Mouse (Mus musculus): ENCODE measurements at regions not wholly inside any gene's neighbourhood (a gene's known extent, or its start where the extent isn't known, plus 50 kb on each side); places are given as distances from the start of the nearest gene placed in this dataset.
"Not testable (repeated sequence)": the region's sequence is repeated elsewhere in the genome, so short reads cannot be mapped to it uniquely, and the experiment has no call there.

DNA sequence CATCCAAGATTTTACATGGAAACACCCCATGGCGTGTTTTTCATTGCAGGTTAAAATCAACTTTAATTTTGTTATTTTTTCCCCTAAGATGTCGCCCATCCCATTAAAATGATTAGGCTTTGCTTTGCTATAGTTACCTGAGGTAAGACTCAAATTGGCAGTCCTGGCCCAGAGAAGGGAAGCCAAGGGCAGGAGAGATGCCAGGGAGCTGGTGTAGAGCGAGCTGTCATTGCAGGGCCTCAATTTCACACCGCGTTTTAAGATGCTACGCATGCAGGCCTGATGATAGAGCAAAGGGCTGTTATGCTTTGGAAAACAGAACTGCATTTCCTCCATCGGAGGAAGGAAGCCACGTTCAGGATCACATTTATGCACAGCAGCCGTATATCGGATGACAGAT lies 852.7 kb upstream of the Sox9 start:
- in situ Hi-C loops (cut with MboI; ENCODE audit: low sequenced_read_pairs): no loop called here

DNA sequence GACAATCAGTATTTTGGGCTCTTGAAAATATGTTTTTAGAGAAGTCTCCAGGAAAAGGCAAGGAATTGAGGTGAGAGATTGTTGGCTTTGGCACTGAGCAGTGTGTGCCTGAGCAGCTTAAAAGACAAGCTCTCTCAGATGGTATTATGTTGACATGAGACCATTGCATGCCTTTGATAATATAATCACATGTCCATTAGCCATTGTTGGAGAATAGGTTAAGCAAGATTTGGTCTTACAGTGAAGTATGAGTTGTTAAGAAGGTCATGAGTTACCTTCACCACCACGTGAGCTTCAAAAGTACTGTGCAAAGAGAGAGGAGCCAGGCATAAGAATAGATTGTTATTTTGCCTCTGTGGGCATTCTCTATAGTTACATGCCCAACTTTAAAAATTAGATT lies 850.0 kb upstream of the Sox9 start:
- in situ Hi-C loops (cut with MboI; ENCODE audit: low sequenced_read_pairs): no loop called here

DNA sequence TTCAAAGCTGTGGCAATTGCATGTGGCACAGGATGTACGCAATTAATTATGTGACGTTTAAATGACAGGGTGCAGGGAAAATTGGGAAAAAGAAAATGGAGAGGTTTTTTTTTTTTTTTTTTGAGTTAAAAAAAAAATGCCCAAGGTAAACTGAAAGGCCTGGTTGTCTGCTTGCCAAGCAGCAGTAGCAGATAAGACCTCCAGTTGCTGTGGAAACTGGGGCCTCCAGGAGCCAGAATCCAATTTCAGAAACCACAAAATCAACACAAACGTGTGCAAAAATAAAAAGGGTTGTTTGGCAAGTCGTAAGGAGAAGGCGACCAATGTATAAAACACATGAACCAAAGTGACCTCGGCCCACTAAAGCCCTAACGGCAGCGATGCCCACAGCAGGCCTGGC lies 837.7 kb upstream of the Sox9 start:
- in situ Hi-C loops (cut with MboI; ENCODE audit: low sequenced_read_pairs): no loop called here

DNA sequence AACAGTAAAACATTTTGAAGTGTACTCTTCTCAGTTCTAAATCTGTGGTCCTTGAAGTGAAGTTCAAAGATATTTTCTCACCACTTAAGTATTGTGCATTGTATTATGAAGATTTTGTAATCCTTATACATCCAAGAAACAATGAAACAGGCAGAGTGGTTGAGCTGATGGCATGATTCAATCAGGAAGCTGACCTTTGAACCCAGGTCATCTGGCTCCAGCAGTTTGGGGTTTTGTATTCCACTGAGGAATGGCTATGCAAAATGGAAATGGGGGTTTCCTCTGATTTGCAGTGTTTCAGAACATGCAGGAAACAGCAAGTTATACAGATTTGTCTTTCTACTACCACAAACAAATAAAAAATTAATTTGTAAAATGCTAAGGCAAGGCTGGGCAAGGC lies 836.2 kb upstream of the Sox9 start:
- in situ Hi-C loops (cut with MboI; ENCODE audit: low sequenced_read_pairs): no loop called here

DNA sequence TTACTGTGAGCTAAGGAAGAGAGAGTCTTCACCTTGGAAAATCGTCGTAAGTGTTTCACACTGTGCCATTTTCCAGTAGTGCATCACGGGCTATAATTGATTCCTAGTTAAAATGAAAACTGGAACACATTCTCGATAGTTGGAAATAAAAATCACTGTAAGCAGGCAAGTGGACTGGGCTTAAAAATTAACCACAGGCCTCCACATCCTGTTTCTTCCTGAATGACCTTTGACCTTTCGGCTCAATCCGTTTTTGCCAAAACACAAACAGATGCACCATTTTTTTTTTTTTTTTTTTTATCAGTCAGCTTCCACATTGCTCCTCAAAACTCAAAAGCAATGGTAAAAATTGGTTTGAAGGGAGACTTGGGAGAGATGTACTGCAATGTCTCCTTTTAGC lies 834.4 kb upstream of the Sox9 start:
- in situ Hi-C loops (cut with MboI; ENCODE audit: low sequenced_read_pairs): no loop called here

DNA sequence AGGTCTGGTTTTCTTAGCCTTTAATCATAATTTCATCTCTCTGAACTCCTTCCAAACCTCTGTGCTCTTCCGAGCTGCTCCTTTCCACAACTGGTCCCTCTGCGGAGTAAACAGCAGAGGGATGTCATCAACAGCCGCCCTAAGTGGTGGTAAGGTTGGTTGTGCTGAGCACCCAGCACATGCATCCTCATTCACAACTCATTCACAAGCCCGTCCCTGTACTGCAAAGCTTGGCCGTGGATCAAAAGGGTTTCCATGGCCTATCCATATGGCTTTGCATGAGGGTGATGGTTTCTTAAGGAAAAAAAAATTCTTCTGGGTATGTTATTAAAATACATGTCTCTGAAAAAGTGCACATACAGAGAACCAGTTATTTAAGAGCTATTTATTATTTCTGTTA lies 828.6 kb upstream of the Sox9 start:
- in situ Hi-C loops (cut with MboI; ENCODE audit: low sequenced_read_pairs): no loop called here

DNA sequence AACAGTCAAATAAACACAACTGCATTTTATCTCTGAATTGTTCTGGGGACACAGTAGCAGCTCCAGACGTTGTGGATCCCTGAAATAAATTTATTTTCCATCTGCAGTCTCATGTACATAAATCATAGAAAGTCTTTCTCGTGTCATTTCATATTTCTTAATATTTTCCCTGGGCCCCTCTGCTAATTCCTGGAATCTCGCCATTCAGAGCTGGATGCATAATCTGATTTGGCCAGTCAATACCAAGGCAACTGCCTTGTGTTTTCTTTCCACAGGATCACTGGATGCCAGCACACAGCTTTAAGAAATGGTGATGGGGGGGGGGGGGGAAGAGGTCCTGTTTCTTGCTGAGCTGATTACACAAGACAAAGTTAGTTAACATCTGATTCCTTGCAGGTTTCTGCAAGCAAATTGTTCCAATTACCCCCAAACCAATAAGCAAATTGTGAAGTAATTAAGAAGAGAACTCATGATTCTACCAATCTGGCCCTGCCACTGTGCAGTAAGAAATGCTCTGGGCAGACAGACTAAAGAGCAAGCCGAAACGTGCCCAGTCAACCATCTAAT lies 824.2 kb upstream of the Sox9 start:
- in situ Hi-C loops (cut with MboI; ENCODE audit: low sequenced_read_pairs): no loop called here

DNA sequence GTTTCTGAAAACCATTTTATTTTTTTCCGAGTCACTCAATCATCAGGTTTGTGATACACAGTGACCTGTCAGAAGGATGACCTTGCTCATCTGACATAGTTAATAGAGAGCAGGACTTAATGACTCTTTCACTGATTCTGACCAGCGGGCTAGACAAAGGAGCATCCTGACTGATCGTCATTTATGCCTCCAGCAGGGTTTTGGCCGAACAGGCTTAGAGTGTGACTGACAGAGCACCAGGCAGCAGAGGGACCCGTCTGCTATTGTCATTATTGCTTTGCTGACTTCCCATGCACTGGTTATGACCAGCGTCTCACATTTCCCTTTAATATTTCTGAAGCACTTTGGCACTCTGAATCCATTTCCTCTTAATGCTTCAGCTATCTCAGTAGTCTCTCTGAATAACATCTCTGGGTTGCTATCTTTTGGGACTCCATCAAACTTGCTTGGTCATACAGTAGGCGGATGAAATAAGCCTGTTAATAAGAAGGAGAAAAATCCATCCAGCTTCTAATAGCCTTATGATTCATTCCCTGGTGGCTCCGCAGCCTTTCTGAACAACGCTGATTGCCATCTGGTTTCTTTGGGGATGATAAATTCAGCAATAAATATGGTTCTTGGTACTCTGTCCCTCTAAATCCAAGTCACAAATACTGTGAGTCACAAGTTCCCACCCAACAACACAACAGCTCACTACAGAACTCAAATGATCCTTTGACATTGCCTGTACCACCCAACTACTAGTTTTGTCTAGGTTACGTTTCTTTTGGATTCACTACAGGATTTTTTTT lies 820.8 kb upstream of the Sox9 start:
- in situ Hi-C loops (cut with MboI; ENCODE audit: low sequenced_read_pairs): no loop called here

DNA sequence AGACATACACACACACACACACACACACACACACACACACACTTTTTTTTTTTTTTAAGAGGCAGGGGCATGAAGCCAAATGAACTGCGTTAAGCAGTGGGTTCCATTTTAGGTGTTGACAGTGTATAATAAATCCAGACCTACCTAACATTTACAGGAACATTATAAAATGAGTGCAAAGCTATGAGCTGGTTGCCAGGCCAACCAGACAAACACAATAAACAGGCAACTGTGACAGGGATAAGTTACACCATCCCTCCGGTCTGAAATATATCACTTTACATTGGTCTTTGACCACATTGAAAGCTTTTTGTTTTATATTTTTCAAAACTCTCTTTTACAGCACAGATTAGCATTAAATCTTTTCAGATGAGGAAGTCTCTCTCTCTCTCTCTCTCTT lies 820.2 kb upstream of the Sox9 start:
- in situ Hi-C loops (cut with MboI; ENCODE audit: low sequenced_read_pairs): no loop called here

DNA sequence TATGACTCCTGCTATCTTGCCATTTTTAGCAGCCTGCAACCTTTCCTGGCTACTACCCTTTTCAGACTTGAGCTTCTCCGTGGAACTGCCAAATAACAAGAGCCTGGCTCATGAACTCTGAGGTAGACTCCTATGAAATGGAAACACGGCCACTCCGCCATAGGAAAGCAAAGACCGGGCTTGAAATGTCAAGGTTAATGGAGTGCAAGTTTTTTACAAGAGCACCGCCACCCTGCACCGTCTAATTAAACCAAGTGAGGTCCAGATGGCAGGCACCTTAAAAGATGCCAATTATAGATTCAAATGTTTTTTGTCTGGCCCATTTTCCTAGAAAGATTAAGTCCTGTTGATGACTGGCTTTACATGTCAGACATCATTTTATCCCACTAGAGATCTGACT lies 818.0 kb upstream of the Sox9 start:
- in situ Hi-C loops (cut with MboI; ENCODE audit: low sequenced_read_pairs): no loop called here

DNA sequence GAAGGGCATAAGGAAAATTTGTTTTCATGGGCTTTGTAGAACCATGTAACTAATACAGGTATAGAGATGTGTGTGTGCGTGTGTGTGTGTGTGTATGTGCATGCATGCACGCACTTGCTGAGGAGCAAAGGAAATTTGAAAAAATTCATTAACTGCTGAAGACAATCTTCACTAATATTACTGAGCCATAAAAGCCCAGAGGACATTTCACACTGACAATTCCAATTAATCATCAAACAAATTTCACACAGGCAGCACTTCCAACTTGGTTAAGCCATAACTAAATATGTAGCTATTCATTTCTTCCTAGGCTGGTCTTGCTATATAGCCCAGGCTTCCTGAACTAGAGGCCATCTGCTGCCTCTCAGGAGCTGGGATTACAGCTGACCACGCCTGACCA lies 815.6 kb upstream of the Sox9 start:
- in situ Hi-C loops (cut with MboI; ENCODE audit: low sequenced_read_pairs): no loop called here

DNA sequence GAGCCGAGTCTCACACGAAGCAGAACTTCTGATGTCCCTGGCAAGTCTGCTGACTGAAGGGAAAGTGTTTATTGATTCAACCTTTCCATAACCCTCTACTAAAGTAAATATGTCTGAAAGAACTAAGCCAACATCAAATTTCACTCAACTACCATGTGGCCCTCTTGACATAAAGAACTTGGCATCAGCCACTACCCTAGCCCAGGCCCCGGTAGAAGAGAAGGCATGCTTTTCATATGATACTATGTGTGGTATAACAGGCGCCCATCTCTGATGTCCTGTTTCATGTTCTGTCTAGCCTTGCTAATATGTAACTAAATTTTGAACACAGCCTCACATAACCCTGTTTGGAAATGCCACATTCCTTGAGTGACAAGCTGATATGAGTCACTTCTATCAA lies 811.0 kb upstream of the Sox9 start:
- in situ Hi-C loops (cut with MboI; ENCODE audit: low sequenced_read_pairs): no loop called here

DNA sequence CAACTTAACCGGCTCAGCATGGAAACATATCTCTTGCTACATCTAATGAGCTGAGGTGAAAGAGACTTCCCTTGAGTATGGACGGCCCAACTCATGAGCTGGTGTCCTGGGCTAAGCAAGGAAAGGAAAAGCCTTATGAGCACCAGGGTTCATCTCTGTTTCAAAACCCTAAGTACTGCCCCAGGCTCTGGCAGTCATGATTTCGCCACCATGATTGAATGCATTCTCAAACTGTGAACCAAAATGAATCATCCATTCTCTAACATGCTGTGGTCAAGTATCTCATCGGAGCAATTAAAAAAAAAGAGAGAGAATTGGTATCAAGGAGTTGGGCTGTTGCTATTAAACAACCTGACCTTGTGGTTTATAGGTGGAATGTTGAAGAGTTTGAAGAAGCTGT lies 803.4 kb upstream of the Sox9 start:
- in situ Hi-C loops (cut with MboI; ENCODE audit: low sequenced_read_pairs): no loop called here

DNA sequence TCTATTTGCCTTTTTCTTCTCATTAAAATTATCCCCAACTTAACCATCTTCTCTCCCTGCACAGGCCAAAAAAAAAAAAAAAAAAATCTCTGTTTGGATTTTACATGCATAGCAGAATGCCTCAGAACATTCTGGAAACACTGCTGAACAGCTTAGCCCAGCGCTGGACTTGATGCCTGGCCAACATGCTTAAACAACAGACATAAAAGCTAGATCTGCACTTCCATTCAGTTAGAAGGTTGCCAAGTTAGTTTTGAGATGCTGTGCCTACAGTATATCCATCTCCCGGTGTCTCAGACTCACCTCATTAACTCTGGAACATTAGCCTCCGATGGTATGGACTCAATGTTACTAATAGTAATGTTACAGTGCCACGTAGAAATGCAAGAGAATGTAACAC lies 785.6 kb upstream of the Sox9 start:
- in situ Hi-C loops (cut with MboI; ENCODE audit: low sequenced_read_pairs): no loop called here

DNA sequence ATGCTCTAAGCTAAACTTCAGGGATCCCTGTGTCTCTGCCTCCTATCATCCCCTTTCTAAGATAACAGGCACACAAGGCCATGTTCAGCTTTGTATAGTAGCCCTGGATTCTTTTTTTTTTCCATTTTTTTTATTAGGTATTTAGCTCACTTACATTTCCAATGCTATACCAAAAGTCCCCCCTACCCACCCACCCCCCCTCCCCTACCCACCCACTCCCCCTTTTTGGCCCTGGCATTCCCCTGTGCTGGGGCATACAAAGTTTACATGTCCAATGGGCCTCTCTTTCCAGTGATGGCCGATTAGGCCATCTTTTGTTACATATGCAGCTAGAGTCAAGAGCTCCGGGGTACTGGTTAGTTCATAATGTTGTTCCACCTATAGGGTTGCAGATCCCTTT lies 771.2 kb upstream of the Sox9 start:
- in situ Hi-C loops (cut with MboI; ENCODE audit: low sequenced_read_pairs): not testable (repeated sequence)

DNA sequence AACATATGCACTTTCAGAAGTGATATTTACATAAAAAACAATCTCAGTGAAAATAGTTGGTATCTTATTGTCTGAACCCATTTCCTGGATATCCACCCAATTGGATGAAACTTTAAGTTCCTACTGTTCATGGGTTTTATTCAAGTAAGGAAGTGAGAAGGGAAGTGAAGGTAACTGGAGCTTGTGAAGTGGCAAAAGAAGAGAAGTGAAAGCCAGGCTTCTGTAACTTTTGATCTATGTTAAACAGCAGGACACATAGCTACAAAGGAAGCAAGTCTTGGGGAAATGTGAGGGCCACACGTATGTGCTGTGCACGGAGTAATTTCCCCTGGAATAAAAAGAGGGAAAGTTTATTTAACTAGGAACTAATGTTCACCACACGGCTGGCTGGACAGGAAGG lies 764.1 kb upstream of the Sox9 start:
- in situ Hi-C loops (cut with MboI; ENCODE audit: low sequenced_read_pairs): no loop called here

DNA sequence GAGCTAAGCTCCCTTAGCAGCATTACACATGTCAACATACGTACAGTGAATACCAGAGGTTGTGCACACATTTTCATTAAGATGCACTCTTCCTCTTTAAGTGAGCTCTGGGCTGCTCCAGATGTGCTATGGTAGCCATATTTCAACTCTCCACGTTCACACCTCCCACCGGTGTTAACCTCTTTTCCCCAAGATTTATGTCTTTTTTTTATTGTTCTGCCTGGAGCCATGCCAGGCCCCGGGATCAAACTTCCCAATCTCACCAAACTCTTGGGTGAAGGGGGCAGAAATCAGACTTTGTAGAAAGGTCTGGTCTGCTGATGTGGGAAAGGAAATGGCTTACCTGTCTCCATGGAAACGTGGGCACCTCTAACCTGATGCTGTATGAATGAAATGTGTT lies 754.0 kb upstream of the Sox9 start:
- in situ Hi-C loops (cut with MboI; ENCODE audit: low sequenced_read_pairs): no loop called here

DNA sequence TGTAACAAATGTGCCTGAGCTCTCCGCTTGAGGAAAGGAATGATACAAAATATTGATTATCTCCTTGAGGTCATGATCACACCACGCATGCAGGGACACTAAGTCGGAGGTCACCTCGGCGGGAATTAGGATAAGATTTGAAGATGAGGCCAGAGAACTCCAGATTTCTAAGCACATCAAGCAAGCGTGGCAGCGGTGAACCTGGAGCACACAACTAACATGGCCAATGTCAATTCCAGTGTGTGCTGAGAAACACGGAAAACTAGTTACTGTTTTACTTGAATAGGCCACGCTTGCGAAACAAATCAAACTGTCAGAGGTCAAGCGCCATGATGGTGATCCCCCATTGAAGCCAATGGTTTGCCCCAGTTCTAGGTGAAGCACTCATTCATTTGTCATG lies 743.3 kb upstream of the Sox9 start:
- in situ Hi-C loops (cut with MboI; ENCODE audit: low sequenced_read_pairs): no loop called here

DNA sequence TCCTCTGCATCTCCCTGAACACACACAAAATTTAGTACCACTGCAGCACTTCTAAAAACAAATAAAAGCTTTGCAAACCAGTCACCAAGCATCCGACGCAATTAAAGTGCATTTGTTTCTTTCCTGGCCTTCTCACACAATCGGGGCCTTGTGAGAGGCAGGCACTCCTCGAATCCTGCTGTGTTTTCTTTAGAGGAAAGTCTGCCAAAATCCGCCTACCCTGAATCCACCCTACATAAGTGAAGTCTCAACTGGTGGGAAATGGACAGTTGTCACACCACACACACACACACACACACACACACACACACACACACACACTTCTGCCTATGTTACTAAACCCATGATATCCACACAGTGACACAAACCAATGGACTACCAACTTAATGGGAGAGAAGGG lies 737.6 kb upstream of the Sox9 start:
- in situ Hi-C loops (cut with MboI; ENCODE audit: low sequenced_read_pairs): no loop called here

DNA sequence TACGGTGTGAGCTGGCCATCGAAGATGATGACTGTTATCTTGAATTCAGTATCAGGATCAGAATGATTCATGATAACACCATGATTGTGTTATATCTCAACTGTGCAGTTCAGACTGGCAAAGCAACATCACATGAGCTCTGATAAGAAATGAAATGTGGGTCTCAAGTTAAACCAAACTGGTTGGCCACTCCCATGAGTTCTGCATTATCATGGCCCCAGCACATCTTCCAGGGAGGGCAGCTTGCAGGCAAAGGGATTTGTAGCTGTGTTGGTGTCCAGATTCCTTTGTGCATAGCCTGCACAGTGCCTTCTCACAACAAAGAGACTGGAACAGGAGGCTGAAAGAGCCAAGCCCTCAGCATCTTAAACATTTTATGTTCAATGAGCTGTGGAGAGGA lies 736.7 kb upstream of the Sox9 start:
- in situ Hi-C loops (cut with MboI; ENCODE audit: low sequenced_read_pairs): no loop called here

DNA sequence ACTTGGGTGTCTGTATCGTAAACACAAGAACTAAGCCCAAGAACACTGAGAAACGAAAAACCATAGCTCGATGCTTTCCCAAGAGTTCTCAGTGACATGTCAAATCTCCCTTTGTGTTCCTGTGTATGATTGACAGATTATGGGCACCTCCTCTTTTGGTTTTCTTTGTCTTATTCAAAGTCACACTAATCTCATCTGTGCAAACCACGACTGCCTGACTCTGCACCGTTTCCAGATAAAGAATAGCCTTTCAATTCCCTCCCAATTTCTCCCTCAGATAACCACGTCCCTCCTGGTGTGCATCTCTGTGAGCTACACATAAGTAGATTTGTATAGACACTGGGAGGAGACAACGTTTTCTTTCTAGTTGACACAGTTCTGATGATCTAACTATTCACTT lies 731.7 kb upstream of the Sox9 start:
- in situ Hi-C loops (cut with MboI; ENCODE audit: low sequenced_read_pairs): no loop called here

DNA sequence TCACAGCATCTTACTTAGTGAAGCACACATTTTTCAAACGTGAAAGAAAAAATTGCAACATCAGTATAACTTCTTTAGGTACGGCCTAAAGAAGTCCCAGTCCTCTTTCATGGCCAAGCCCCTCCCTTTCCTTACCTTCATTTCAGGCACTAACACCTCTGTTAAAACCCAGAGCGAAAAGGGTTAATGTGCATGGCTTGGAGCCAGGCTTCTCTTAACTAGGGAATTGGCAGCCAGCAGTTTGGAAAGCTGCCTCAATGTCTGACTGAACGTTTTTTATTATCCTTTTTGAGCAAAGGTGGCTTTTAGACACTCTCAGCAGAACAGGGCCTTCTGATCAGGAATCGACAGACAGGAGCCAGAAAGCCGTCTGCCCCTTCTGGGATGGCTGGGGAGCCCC lies 726.4 kb upstream of the Sox9 start:
- in situ Hi-C loops (cut with MboI; ENCODE audit: low sequenced_read_pairs): no loop called here

DNA sequence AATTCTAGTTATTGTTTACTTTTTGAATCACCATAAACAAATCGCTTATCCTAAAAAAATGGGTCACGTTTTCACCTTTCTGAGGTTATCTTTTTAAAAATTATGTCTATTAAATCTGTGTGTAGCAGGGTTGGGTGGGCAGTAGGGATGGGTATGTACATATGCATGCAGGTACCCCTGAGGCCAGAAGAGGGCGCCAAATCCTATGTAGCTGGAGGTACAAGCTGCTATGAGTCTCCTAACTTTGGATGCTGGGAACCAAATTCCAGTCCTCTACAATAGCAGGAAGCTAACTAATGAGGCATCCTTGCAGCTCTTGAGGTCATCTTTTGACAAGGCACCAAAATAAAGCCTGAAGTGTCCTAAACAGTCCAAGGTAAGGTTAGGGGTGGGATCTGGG lies 714.8 kb upstream of the Sox9 start:
- in situ Hi-C loops (cut with MboI; ENCODE audit: low sequenced_read_pairs): no loop called here

All from CH12F3 (cell line).